Comparison of ENCODE assay signal across 8 mouse cellular contexts in genomic region chr14:45389194-45389593, GRCm38 (mm10). TPM values are rescaled to one million over a fixed set of nuclear protein-coding genes. Genes with fewer than 3 reads are reported as not detected.
DNase-seq lines count a peak whose midpoint lies in the region; ATAC-seq lines count a peak whose summit lies in the region.

No protein-coding gene starts in this region.

- H3K9ac ChIP-seq in heart, embryonic 15.5 days, result peak overlapping the region; percentile 97
- H3K9ac ChIP-seq in hindbrain, embryonic 11.5 days (ENCODE audit: low read depth, low read length), result peak overlapping the region; percentile 74; the same call in 1 of the 2 replicates

- no peaks in the 10 kb centered on the region for H3K36me3 ChIP-seq in heart, embryonic 15.5 days
- no peaks in the 10 kb centered on the region for H3K36me3 ChIP-seq in hindbrain, embryonic 11.5 days (ENCODE audit: control insufficient read depth, insufficient read depth, low read length)
- no peaks in the 10 kb centered on the region for H3K36me3 ChIP-seq in midbrain, embryonic 10.5 days

- peak overlapping the region; percentile 98 for H3K4me3 ChIP-seq in heart, embryonic 15.5 days
- H3K4me3 ChIP-seq in hindbrain, embryonic 11.5 days (ENCODE audit: low read depth, low read length), result peak overlapping the region; percentile 55
- peak overlapping the region; percentile 84 for H3K4me3 ChIP-seq in midbrain, embryonic 10.5 days

- H3K4me1 ChIP-seq in heart, embryonic 15.5 days (replicated peaks), result peaks cover 13% of the 10 kb centered on the region
- H3K4me1 ChIP-seq in hindbrain, embryonic 11.5 days (replicated peaks; ENCODE audit: control insufficient read depth, insufficient read depth, low read length), result no peaks in the 10 kb centered on the region
- peaks cover 22% of the 10 kb centered on the region for H3K4me1 ChIP-seq in midbrain, embryonic 10.5 days

- no peaks in the 10 kb centered on the region for H3K9me3 ChIP-seq in heart, embryonic 15.5 days (replicated peaks)
- H3K9me3 ChIP-seq in hindbrain, embryonic 11.5 days (ENCODE audit: control insufficient read depth, low read length), result no peaks in the 10 kb centered on the region
- H3K9me3 ChIP-seq in midbrain, embryonic 10.5 days (replicated peaks), result no peaks in the 10 kb centered on the region

- intact Hi-C loops in heart, postnatal 14 days (cut with DNase I), result no loop called here

- WGBS in heart, embryonic 15.5 days, result 10% methylated on average over 3 of the region's 3 CpGs
- 40% methylated on average over 3 of the region's 3 CpGs for WGBS in hindbrain, embryonic 11.5 days
- 38% methylated on average over 3 of the region's 3 CpGs for WGBS in midbrain, embryonic 10.5 days

- peak; percentile 44; the same call in 1 of the 2 replicates for ATAC-seq in heart, embryonic 15.5 days (replicated peaks; ENCODE audit: insufficient number of reproducible peaks, insufficient read depth, low FRiP score, low read depth)
- no peak; the same call in 1 of the 2 replicates for ATAC-seq in hindbrain, embryonic 11.5 days (ENCODE audit: low FRiP score)

- H3K27ac ChIP-seq in heart, embryonic 15.5 days, result peak overlapping the region; percentile 90
- 0 out of 2 replicates have a peak overlapping the region, but pooled peaks have one; percentile 47 for H3K27ac ChIP-seq in hindbrain, embryonic 11.5 days (ENCODE audit: low read depth, low read length)
- peak overlapping the region; percentile 91 for H3K27ac ChIP-seq in midbrain, embryonic 10.5 days (replicated peaks)

- no peak for DNase-seq in heart, postnatal 14 days
- peak; percentile 26 for DNase-seq in MEL-GATA-1-ER (ENCODE audit: extremely low read depth, low read depth)
- DNase-seq in hindbrain, embryonic 11.5 days (ENCODE audit: low spot score), result no peak
- DNase-seq in midbrain, embryonic 10.5 days (ENCODE audit: low spot score), result no peak
- no peak for DNase-seq in gastrocnemius, postnatal 25 days
- DNase-seq in cerebellum, adult 11-12 months, result no peak
- no peak for DNase-seq in layer of hippocampus, adult 18-20 months (ENCODE audit: low spot score in 2 of 2)

- no peaks in the 10 kb centered on the region for H3K27me3 ChIP-seq in heart, embryonic 15.5 days
- H3K27me3 ChIP-seq in hindbrain, embryonic 11.5 days (ENCODE audit: control insufficient read depth, insufficient read depth, low read length), result no peaks in the 10 kb centered on the region
- H3K27me3 ChIP-seq in midbrain, embryonic 10.5 days (ENCODE audit: low read depth, poor library complexity, severe bottlenecking), result no peaks in the 10 kb centered on the region

- peak overlapping the region; percentile 75 for H3K4me2 ChIP-seq in heart, embryonic 15.5 days
- H3K4me2 ChIP-seq in hindbrain, embryonic 11.5 days (replicated peaks; ENCODE audit: low read depth, low read length), result peak overlapping the region; percentile 64

RNA-seq across cellular contexts. Expression of gene Gnpnat1, which starts 15.5 kb away (rescaled TPM):
- polyA plus RNA-seq in heart, embryonic 15.5 days (2015; fragmentation: Nextera tagmentation; extraction: Ambion mirVana), result 21.8 and 21.9 TPM in 2 replicates
- total RNA-seq in heart, postnatal 14 days (2021), result 10 to 100 TPM; 10.2 to 11.9 TPM
- polyA plus RNA-seq in hindbrain, embryonic 11.5 days (2014; fragmentation: Nextera tagmentation; extraction: Ambion mirVana), result 41.7 and 44.5 TPM in 2 replicates
- polyA plus RNA-seq in midbrain, embryonic 10.5 days (2016; fragmentation: Nextera tagmentation; extraction: Ambion mirVana), result 37.8 and 42.4 TPM in 2 replicates
- total RNA-seq in gastrocnemius, postnatal 25 days (2021), result 1 to 10 TPM; 9.2 to 9.7 TPM
- total RNA-seq in layer of hippocampus, adult 18-20 months (2021), result 10 to 100 TPM; 14.4 to 16.7 TPM

RNA-seq across cellular contexts. Expression of gene Styx, which starts 38.3 kb away (rescaled TPM):
- polyA plus RNA-seq in heart, embryonic 15.5 days (2015; fragmentation: Nextera tagmentation; extraction: Ambion mirVana), result 58.8 and 61.1 TPM in 2 replicates
- 10 to 100 TPM; 32.1 to 34.9 TPM for total RNA-seq in heart, postnatal 14 days (2021)
- 35.2 and 51.6 TPM in 2 replicates for polyA plus RNA-seq in hindbrain, embryonic 11.5 days (2014; fragmentation: Nextera tagmentation; extraction: Ambion mirVana)
- 39.3 and 40.0 TPM in 2 replicates for polyA plus RNA-seq in midbrain, embryonic 10.5 days (2016; fragmentation: Nextera tagmentation; extraction: Ambion mirVana)
- total RNA-seq in gastrocnemius, postnatal 25 days (2021), result 10 to 100 TPM; 47.3 to 62.4 TPM
- 10 to 100 TPM; 19.1 to 19.6 TPM for total RNA-seq in layer of hippocampus, adult 18-20 months (2021)

RNA-seq across cellular contexts. Expression of gene Psmc6, which starts 59.6 kb away (rescaled TPM):
- 104 and 117 TPM in 2 replicates for polyA plus RNA-seq in heart, embryonic 15.5 days (2015; fragmentation: Nextera tagmentation; extraction: Ambion mirVana)
- 100 to 1,000 TPM in 1 of 2 experiments, 10 to 100 TPM in 1; 98.5 to 103 TPM for total RNA-seq in heart, postnatal 14 days (2021)
- polyA plus RNA-seq in hindbrain, embryonic 11.5 days (2014; fragmentation: Nextera tagmentation; extraction: Ambion mirVana), result 253 and 263 TPM in 2 replicates
- polyA plus RNA-seq in midbrain, embryonic 10.5 days (2016; fragmentation: Nextera tagmentation; extraction: Ambion mirVana), result 205 and 210 TPM in 2 replicates
- total RNA-seq in gastrocnemius, postnatal 25 days (2021), result 100 to 1,000 TPM in 1 of 2 experiments, 10 to 100 TPM in 1; 95.6 to 107 TPM
- total RNA-seq in layer of hippocampus, adult 18-20 months (2021), result 10 to 100 TPM; 81.2 to 83.3 TPM
